Mouse (Mus musculus): ENCODE results near the gene Oxct2a. TPM values are rescaled to one million over a fixed set of nuclear protein-coding genes. Genes with fewer than 3 reads are reported as not detected.
"Not testable (repeated sequence)": the region's sequence is repeated elsewhere in the genome, so short reads cannot be mapped to it uniquely, and the experiment has no call there.

Oxct2a gene
- total RNA-seq, 4 experiments from 2014 or later: not detected

DNA sequence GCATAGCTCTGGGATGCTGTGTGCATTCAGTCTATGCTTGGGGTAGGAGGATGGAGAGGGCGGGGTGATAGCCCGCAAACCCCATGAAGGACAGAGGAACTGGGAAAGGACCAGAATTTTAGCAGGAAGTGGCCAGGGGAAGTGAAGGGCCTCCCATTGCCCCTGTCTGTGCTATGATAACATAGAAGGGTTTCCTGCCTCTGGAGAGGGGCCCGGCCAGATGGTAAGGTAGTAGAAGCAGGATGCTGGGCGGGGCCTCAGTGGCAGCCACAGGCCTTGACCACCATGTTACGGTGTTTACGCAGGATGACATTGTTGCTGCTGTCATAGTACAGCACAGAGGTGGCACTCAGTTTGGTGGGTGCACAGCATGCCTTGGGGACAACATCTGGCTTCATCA lies 10.4 kb downstream of the Oxct2a start:
- no peak for DNase-seq (ENCODE audit: low spot score)

DNA sequence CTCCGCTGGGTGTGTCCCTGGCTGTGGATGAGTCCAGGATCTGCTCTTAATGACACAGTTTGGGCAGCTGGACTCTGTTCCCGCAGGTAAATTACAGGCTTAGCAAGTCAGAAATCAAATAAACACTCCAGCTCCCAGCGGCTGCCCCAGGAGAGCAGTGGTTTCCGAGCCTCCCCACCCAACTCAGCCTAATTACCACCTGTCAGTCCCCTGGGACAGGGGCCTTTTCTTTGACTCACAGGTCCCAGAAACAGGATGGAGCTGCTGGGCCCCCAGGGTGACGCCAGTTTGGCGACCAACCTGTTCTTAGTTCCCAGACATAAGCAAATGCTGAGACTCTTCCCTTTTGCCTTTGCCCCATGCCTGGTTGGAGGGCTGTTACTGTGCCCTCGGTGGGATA lies 11.6 kb downstream of the Oxct2a start:
- DNase-seq (ENCODE audit: low spot score): no peak

DNA sequence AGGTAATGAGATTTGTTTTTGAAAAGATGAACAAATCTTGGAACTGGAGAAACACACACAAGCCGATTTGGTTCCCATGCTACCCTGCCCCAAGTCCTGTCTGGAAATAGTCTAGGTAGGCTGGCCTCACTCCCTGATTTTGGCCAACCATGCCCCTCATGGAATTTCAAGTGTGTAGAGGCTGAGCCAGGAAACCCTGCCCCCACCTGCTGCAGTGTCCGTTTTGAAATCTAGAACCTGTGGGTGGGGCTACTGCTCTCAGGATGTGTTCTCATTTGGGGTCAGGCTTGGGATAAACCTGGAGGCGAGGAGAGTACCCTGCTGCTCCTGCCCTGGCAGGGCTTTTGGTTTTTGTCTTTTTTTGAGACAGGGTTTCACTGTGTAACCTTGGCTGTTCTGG lies 15.1 kb downstream of the Oxct2a start:
- no peak for DNase-seq (ENCODE audit: low spot score)

DNA sequence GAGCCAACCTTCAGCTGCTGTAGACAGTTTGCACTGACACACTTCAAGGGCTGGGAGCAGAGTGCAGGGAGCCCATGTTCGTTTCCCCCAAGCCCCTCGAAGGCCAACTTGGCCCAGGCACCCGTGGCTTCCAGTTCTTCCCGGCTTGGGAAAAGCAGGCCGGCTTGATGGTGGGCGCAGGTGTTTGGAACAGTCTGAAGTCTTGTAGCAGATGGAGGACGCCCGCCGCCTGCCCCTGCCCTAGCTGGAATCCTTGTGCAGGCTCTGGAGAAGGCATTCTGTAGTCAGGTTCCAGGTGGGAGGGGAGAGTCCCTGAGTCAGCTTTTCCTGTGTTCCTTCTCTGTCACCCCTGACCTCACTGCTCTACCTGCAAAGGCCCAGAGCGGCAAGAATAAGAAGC lies 16.4 kb downstream of the Oxct2a start:
- DNase-seq (ENCODE audit: low spot score): no peak

DNA sequence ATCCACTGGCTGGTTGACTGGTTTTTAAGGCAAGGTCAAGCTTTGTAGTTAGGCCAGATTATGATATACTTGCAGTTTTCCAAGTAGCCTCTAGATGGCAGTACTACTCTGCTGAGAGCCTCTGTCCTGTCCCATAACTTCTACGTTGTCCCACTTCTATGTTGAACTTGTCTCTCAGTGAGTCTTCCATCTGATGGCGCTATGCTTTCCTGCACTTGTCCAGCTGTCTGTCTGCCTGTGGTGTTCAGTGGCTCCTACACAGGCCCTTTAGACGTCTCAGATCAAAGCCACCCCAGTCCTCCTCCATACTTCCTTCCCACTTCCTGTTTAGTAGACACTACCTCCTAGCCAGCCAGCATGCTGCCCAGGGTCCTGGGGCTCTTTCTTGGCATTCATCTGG lies 17.6 kb downstream of the Oxct2a start:
- DNase-seq (ENCODE audit: low spot score): peak; percentile 61

DNA sequence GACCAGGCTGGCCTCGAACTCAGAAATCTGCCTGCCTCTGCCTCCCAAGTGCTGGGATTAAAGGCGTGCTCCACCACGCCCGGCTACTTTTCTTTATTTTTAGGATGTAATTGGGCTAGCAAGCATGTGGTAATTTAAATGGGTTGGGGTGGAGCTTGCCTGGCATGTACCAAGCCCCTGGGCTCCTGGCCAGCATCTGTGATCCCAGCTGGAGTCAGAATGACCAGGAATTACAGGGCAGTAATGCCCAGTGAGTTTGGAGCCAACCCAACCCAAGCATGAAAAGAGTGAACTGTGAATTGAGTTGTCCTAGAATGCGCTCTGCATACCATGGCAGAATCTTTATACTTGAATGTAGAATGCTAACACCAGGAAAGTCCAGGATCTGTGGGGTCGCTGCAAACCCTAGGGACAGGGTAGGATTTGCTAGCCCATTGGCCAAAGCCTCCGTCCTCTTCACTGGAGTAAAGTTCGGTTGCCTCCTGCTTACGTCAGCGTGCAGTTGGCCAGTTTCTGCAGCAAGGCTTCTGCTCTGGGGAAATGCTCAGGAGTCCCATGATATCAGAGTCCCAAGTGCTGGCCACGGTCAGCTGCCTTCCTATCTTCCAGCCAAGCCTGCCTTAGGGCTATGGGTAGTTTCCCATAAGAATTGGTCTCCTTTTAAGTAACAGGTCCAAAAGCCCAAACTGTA lies 24.3 kb downstream of the Oxct2a start:
- peak; percentile 40 for DNase-seq (ENCODE audit: low spot score)

DNA sequence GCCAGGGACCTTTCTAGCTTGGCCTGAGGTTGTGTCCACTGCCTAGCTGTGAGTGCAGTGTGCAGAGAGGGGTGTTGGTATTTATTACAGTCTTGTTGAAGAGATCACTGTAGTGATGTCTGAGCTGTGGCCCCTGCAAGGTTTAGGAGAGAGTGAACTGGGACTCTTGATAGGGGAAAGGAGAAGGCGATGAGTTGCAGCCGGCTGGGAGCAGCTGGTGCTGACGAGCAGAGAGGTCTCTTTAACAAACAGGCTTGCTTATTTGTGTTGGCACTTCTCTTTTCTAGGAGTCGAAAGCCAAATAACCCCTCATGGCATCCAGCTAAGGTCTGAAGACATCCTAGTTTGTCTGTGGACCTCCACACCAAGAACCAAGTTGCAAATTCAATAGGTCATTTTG lies 25.2 kb downstream of the Oxct2a start:
- peak; percentile 25 for DNase-seq (ENCODE audit: low spot score)

DNA sequence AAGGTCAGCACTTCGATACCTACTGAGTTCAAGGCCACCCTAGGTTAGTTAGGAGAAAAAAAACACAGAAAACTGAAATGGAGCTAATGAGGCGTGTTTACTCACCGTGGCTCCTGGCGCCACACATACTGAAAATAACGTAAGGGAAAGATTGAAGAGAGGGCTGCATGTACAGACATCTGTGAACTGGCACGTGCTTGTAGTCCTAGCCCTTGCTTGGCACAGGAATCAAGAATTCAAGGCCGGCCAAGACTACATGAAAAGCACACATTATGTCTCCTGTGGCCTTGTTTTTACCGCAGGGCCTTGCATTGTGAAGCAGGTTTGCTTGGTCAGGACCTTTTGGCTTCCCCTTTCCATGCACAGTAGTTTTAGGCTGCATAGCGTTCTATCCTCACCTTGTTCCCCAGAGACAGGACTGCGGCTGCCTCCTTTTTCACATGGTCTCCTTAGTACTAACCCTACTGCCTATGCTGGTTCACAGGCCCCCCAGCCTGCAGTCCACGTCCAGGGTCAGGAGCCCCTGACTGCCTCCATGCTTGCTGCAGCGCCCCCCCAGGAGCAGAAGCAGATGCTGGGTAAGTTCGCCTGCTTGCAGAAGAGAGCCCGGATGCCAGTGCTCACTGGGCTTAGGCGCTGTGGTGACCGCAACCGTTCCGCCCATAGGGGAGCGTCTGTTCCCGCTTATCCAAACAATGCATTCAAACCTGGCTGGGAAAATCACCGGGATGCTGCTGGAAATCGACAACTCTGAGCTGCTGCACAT lies 26.1 kb downstream of the Oxct2a start:
- no peak for DNase-seq (ENCODE audit: low spot score)

DNA sequence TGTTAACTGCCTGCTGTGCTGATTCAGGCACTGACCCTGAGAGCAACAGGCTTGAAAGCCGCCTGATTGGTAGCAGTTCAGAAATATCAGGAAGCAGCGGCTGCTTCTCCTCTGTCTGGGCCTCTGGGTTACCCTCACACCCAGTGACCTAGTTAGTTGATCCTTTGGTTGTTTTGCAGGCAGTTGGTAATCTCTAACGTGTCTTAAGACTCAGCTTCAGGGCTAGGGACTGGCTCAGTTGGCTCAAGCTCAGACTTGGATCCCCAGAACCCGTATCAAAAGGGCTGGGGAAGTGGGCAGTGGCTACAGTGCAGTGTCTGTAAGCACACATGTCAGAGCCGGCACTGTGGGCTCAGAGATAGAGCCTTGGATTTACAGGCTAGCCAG lies 27.3 kb downstream of the Oxct2a start:
- no peak for DNase-seq (ENCODE audit: low spot score)

DNA sequence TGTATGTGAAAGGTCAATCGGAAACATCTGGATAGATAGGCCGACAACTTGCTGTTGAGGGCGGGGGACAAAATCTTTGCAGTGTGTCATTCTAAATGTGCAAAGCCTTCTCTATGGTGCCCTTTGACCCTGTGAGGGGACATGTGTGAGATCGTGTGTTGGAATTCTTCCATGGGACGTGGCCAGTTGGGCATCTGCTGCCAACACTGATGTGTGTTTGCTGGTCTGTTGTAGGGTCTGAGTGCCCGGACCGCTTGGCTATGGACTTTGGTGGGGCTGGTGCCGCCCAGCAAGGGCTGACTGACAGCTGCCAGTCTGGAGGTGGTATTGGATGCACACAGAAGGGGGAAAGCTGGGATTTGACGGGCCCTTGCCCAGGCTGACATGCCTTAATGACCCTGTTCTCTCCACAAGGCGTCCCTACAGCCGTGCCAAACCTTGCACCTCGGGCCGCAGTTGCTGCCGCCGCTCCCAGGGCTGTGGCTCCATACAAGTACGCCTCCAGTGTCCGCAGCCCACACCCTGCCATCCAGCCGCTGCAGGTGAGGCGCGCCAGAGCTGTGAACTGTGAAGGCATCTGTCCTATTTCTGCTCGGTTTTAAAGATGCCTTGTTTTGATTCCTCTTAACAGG lies 27.8 kb downstream of the Oxct2a start:
- no peak for DNase-seq (ENCODE audit: low spot score)

DNA sequence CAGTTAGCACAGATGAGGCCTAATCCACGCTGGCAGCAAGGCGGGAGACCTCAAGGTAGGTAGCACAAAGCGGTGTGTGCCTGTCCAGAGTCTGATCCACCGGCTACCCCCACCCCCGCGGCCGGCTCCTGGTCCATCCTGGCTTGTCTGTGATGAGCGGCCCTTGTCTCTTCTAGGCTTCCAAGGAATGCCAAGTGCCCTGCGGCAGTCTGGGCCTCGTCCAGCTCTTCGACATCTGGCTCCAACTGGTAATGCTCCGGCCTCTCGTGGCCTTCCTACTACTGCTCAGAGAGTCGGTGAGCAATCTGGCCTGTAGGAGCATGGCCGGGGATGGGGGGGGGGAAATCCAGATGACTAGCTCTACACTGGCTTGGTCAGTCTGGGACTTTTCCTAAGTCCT lies 28.4 kb downstream of the Oxct2a start:
- DNase-seq (ENCODE audit: low spot score): not testable (repeated sequence)

DNA sequence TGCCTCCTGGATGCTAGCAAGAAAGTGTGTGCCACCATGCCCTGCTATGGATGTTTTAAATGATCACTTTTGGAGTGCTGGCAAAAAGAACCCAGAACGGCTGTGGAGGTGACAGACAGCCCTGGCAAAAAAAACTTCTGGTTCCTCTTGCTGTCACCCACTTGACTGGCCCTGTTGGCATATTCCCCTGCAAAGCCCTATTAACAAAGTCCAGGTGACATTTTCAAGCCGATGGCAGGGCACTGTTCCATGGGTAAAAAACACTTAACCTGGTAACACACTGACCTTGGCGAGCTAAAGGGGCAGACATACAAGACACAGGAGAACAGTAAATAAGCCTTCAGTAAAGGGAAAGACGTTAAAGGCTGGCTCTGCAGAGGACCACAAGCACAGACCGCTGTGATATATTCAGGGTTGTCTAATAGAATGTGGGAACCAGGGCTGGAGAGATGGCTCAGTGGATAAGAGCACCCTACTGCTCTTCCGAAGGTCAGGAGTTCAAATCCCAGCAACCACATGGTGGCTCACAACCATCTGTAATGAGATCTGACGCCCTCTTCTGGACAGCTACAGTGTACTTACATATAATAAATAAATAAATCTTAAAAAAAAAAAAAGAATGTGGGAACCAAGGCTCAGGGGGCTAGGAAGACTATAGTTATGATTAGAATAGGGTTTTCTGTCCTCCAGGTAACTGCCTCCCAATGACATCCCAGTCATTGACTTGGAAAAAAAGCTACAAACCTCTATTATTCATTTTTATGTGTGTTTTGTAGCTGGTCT lies 29.6 kb downstream of the Oxct2a start:
- DNase-seq (ENCODE audit: low spot score): peak; percentile 23

DNA sequence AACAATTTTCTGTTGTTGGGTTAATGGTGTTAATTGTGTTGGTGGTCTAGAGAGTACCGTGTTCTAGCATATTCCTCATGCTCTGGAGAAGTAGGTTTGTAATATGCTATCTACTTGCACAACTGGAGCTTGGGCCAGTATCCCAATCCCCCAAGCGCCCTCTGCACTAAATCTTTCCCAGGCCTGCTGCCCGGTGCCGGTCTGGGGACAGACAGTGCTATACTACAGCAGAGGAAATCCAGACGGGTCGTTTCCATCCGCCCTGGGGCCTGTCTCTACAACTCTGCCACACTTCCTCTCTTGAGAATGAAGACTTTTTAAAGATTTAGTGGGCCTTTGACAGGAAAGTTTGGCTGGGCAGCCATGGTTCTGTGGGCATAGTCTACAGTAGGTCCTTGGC lies 30.4 kb downstream of the Oxct2a start:
- DNase-seq (ENCODE audit: low spot score): no peak

DNA sequence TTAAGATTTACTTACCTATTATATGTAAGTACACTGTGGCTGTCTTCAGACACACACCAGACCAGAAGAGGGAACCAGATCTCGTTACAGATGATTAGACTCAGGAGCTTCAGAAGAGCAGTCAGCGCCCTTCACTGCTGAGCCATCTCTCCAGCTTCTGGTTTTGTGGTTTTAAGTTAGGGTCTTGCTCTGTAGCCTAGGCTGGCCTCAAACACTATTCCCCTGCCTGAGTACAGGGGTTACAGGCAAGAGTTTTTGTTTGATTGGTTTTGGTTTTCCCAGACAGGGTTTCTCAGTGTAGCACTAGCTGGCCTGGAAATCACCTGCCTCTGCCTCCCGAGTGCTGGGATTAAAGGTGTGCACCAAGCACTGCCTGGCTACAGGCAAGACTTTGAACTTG lies 31.0 kb downstream of the Oxct2a start:
- no peak for DNase-seq (ENCODE audit: low spot score)

DNA sequence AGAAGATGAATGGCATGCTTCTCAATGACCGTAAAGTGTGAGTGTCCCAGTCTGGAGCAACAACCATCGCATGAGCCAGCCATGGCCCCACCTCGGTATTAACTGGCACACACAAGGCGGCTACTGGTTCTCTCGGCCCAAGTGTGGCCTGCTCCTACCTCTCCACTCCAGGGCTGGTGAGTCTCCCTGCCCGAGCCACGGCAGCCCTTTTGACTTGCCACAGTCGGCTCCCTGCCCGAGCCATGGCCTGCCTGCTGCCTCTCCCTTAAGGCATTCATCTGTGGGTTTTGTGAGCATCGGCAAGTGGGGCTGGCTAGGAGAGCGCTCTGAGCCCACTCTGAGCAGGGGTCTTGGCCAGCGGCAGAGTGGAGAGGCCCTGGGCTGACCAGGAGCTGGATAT lies 34.4 kb downstream of the Oxct2a start:
- no peak for DNase-seq (ENCODE audit: low spot score)

DNA sequence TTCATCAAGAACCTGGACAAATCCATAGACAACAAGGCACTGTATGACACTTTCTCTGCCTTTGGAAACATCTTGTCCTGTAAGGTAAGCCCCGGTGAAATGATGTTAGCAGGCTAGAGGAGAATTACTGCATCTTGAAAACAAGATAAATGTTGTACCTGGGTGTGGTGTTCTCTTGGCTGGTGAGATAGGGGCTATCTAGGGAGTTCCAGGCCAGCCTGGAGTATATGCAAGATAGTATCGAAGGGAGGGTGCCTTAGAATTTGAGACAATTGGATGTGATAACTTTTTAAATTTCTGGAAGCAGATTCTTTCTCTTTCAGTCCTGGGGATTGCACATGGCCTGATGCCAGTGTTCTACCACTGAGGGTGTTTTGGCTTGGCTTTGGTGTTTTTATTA lies 36.6 kb downstream of the Oxct2a start:
- DNase-seq (ENCODE audit: low spot score): no peak

DNA sequence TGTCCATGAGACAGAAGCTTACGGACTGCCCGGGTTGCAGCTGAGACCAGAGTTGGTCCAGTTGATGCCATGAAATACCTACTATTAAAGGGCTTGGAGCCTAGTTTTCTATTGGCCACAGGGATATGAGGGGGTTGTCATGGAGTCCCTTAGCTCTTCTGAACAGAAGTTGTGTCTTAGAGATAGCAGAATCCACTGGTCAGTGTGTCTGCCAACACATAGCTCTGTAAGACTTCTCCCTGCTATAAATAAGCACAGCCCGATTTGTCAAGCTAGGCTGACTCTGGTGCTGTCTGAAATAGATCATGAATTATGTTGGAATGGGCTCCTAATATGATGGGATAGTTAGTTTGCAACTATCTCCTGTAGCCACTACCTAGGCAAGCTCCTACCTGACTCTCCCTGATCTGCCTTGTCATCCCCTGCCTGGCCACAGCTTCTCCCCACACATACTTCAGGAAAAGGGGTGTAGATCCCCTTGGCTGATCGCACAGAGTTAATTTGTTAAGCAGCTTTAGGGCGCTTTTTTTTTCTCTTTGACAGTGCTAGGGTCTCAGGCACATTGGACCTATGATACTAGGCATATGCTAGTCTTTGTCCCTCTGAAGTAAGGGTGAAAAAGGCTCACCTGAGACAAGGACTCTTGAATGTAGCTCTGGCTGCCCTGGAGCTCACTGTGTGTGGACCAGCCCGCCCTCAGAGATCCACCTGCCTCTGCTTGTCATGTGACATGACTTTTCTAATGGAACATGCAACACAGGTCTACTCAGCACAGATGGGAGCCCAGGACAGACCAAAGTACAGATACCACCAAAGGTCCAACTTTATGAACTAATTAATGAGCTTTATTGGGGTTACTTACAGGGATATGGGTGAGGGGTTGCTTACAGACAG lies 38.5 kb downstream of the Oxct2a start:
- peak; percentile 49 for DNase-seq (ENCODE audit: low spot score)

DNA sequence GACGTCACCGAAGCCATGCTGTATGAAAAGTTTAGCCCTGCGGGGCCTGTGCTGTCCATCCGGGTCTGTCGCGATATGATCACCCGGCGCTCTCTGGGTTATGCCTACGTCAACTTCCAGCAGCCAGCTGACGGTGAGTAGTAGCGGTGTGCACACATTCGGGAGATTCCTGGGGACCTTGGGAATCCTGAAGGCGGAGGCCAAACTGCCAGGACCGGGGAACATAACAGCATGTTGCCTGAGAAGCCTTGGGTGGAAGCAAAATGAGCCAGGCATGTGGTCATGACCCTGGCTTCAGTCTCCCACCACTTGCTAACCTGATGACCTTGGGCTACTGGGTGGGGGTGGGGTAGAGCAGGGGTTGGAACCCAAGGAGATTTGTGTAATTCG lies 39.8 kb downstream of the Oxct2a start:
- peak; percentile 19 for DNase-seq (ENCODE audit: low spot score)

DNA sequence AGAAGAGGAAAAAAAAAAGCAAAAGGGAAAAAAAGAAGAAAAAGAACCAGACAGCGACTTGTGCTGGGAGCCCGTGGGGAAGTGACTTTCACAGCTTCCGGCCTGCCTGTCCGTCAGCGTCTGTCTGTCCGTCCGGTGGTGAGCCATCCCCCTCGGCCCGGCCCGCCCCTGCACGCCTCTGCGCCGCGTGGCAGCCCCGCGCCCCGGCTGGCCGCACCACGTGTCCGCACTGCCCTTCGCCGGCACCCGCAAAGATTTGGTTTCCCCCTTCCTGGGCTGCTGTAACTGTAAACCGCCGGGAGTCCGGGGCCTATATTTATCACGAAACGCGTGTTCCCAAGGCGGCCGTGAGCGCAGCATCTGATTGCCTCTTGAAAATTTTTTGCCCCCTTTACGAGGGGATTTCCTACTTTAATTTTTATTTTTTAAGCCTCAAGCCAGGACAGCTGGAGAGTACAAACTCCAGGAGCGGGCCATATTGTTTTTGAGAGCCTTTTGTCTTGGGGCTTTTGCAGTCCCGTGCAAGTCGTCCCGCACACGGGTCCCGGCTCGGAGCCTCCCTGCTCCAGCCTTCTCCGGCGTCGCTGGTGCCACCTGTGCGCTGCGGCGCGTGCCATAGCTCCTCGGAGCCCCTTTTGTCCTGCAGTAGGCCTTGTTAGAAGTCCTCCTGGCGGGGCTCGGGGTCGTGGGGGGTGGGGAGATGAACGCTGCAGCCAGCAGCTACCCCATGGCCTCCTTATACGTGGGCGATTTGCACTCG lies 40.3 kb downstream of the Oxct2a start:
- DNase-seq (ENCODE audit: low spot score): peak; percentile 34

DNA sequence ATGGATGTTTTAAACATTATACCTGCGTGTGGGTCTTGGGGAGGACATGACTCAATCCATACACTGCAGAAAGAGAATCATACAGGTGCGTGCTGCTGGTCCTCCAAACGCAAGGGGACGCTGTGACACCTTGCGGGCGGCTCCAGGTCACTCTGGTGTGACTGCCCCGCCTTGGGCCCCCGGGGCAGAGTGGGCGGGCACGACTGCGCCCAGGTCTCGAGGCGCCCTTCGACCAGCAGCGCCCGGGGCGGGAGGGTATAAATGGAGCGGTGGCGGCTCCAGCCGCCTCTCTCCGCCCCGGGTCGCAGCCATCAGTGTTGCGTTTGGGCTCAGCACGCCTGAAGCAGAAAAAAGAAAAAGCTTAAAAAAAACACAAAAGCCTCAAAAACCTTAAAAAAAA lies 40.9 kb downstream of the Oxct2a start:
- DNase-seq (ENCODE audit: low spot score): peak; percentile 88
